In genomic region chr17:29551019-29551418, GRCm38 (mm10) we compare ENCODE assay signal across 9 mouse cellular contexts. TPM values are rescaled to one million over a fixed set of nuclear protein-coding genes. Genes with fewer than 3 reads are reported as not detected.
DNase-seq lines count a peak whose midpoint lies in the region; ATAC-seq lines count a peak whose summit lies in the region.
"Had no signal": no experiment of that assay in that cellular context is flagged by ENCODE, and none has a peak within 500 bp of the region (broad histone marks: within the 10 kb centered on the region; RNA-seq: fewer than 3 reads in every experiment).

No protein-coding gene starts in this region.

- peaks cover 25% of the 10 kb centered on the region for H3K4me1 ChIP-seq in forebrain, embryonic 10.5 days
- peaks cover 4% of the 10 kb centered on the region; the same call in 1 of the 2 replicates for H3K4me1 ChIP-seq in forebrain, embryonic 11.5 days (replicated peaks; ENCODE audit: control insufficient read depth, insufficient read depth, low read length)
- H3K4me1 ChIP-seq in hindbrain, embryonic 14.5 days (replicated peaks; ENCODE audit: control insufficient read depth, insufficient read depth, low read length) = peaks cover 13% of the 10 kb centered on the region
- peaks cover 16% of the 10 kb centered on the region for H3K4me1 ChIP-seq in midbrain, embryonic 15.5 days

- H3K4me2 ChIP-seq in forebrain, embryonic 11.5 days (ENCODE audit: low read depth, low read length, severe bottlenecking) = no peak overlapping the region
- peak overlapping the region; percentile 98 for H3K4me2 ChIP-seq in hindbrain, embryonic 14.5 days (replicated peaks)
- peak overlapping the region; percentile 79 for H3K4me2 ChIP-seq in midbrain, embryonic 15.5 days

- H3K4me3 ChIP-seq in forebrain, embryonic 10.5 days = peak overlapping the region; percentile 99
- H3K4me3 ChIP-seq in forebrain, embryonic 11.5 days (ENCODE audit: low read depth, low read length) = no peak overlapping the region
- 0 out of 2 replicates have a peak overlapping the region, but pooled peaks have one; percentile 97 for H3K4me3 ChIP-seq in hindbrain, embryonic 14.5 days (replicated peaks; ENCODE audit: low read length)
- H3K4me3 ChIP-seq in midbrain, embryonic 15.5 days = no peak overlapping the region

- WGBS in forebrain, embryonic 10.5 days = 65% methylated on average over 6 of the region's 6 CpGs
- 65% methylated on average over 6 of the region's 6 CpGs for WGBS in forebrain, embryonic 11.5 days
- 68% methylated on average over 6 of the region's 6 CpGs for WGBS in hindbrain, embryonic 14.5 days
- 63% methylated on average over 6 of the region's 6 CpGs for WGBS in midbrain, embryonic 15.5 days

- no peaks in the 10 kb centered on the region for H3K27me3 ChIP-seq in forebrain, embryonic 10.5 days (ENCODE audit: poor library complexity, severe bottlenecking)
- H3K27me3 ChIP-seq in forebrain, embryonic 11.5 days (ENCODE audit: control insufficient read depth, insufficient read depth, low read length) = no peaks in the 10 kb centered on the region
- H3K27me3 ChIP-seq in hindbrain, embryonic 14.5 days (ENCODE audit: control insufficient read depth, insufficient read depth, low read length) = no peaks in the 10 kb centered on the region
- H3K27me3 ChIP-seq in midbrain, embryonic 15.5 days (replicated peaks) = no peaks in the 10 kb centered on the region

- no peak overlapping the region for H3K9ac ChIP-seq in forebrain, embryonic 11.5 days (ENCODE audit: low read length)
- H3K9ac ChIP-seq in hindbrain, embryonic 14.5 days = no peak overlapping the region
- no peak overlapping the region; the same call in 1 of the 2 replicates for H3K9ac ChIP-seq in midbrain, embryonic 15.5 days

- DNase-seq in forebrain, embryonic 10.5 days (ENCODE audit: extremely low spot score, low spot score) = no peak
- no peak for DNase-seq in forebrain, embryonic 11.5 days (ENCODE audit: low spot score)
- peak; percentile 8 for DNase-seq in B cell, adult 2 months
- no peak for DNase-seq in hindbrain, embryonic 14.5 days (ENCODE audit: low spot score)
- DNase-seq in retina, embryonic 14.5 days (ENCODE audit: low spot score) = no peak
- no peak for DNase-seq in layer of hippocampus, postnatal 25 days (ENCODE audit: extremely low spot score in 1 of 2, low spot score in 1 of 2)
- no peak for DNase-seq in adrenal gland, postnatal 10 days

- H3K9me3 ChIP-seq in forebrain, embryonic 10.5 days = no peaks in the 10 kb centered on the region
- no peaks in the 10 kb centered on the region for H3K9me3 ChIP-seq in forebrain, embryonic 11.5 days (ENCODE audit: control insufficient read depth, low read length)
- H3K9me3 ChIP-seq in hindbrain, embryonic 14.5 days (ENCODE audit: control insufficient read depth, low read length) = no peaks in the 10 kb centered on the region
- H3K9me3 ChIP-seq in midbrain, embryonic 15.5 days = no peaks in the 10 kb centered on the region

- no peak overlapping the region for H3K27ac ChIP-seq in forebrain, embryonic 10.5 days
- H3K27ac ChIP-seq in forebrain, embryonic 11.5 days (ENCODE audit: low read depth, low read length) = no peak overlapping the region
- no peak overlapping the region for H3K27ac ChIP-seq in hindbrain, embryonic 14.5 days
- no peak overlapping the region for H3K27ac ChIP-seq in midbrain, embryonic 15.5 days

- H3K36me3 ChIP-seq in forebrain, embryonic 10.5 days (replicated peaks) = peaks cover 3% of the 10 kb centered on the region
- H3K36me3 ChIP-seq in forebrain, embryonic 11.5 days (ENCODE audit: control insufficient read depth, insufficient read depth, low read length) = no peaks in the 10 kb centered on the region
- H3K36me3 ChIP-seq in hindbrain, embryonic 14.5 days (replicated peaks; ENCODE audit: control insufficient read depth, insufficient read depth) = no peaks in the 10 kb centered on the region
- no peaks in the 10 kb centered on the region for H3K36me3 ChIP-seq in midbrain, embryonic 15.5 days (replicated peaks)

- ATAC-seq in forebrain, embryonic 11.5 days (replicated peaks; ENCODE audit: low FRiP score) = no peak
- no peak for ATAC-seq in hindbrain, embryonic 14.5 days (ENCODE audit: low FRiP score)
- ATAC-seq in midbrain, embryonic 15.5 days (replicated peaks) = no peak

RNA-seq across cellular contexts. Expression of gene Tmem217, which starts 1.2 kb away (rescaled TPM):
- 1.0 and 1.2 TPM in 2 replicates for polyA plus RNA-seq in forebrain, embryonic 10.5 days (2016; fragmentation: Nextera tagmentation; extraction: Ambion mirVana)
- polyA plus RNA-seq in forebrain, embryonic 11.5 days (2014; fragmentation: Nextera tagmentation; extraction: Ambion mirVana) = 0.55 and 0.71 TPM in 2 replicates
- polyA plus RNA-seq in hindbrain, embryonic 14.5 days (2014; fragmentation: Nextera tagmentation; extraction: Ambion mirVana) = 0.50 and 0.53 TPM in 2 replicates
- polyA plus RNA-seq in midbrain, embryonic 15.5 days (2015; fragmentation: Nextera tagmentation; extraction: Ambion mirVana) = 1.5 and 1.7 TPM in 2 replicates
- total RNA-seq in layer of hippocampus, postnatal 25 days (2021) = under 1 TPM in 1 of 2 experiments, not detected in 1; 0.44 TPM
- total RNA-seq in adrenal gland, postnatal 10 days (2021) = not detected
- polyA plus RNA-seq: C2C12 had no signal

RNA-seq across cellular contexts. Expression of gene Tbc1d22b, which starts 1.4 kb away (rescaled TPM):
- polyA plus RNA-seq in forebrain, embryonic 10.5 days (2016; fragmentation: Nextera tagmentation; extraction: Ambion mirVana) = 18.3 and 19.3 TPM in 2 replicates
- polyA plus RNA-seq in forebrain, embryonic 11.5 days (2014; fragmentation: Nextera tagmentation; extraction: Ambion mirVana) = 20.9 and 21.9 TPM in 2 replicates
- polyA plus RNA-seq in hindbrain, embryonic 14.5 days (2014; fragmentation: Nextera tagmentation; extraction: Ambion mirVana) = 27.8 and 30.5 TPM in 2 replicates
- polyA plus RNA-seq in midbrain, embryonic 15.5 days (2015; fragmentation: Nextera tagmentation; extraction: Ambion mirVana) = 29.9 and 31.0 TPM in 2 replicates
- 10 to 100 TPM; 43.4 to 45.7 TPM for total RNA-seq in layer of hippocampus, postnatal 25 days (2021)
- 10 to 100 TPM; 19.7 to 20.3 TPM for total RNA-seq in adrenal gland, postnatal 10 days (2021)

RNA-seq across cellular contexts. Expression of gene Gm17657, which starts 1.6 kb away (rescaled TPM):
- not detected in 2 replicates for polyA plus RNA-seq in forebrain, embryonic 10.5 days (2016; fragmentation: Nextera tagmentation; extraction: Ambion mirVana)
- polyA plus RNA-seq in forebrain, embryonic 11.5 days (2014; fragmentation: Nextera tagmentation; extraction: Ambion mirVana) = not detected in 2 replicates
- not detected in 2 replicates for polyA plus RNA-seq in hindbrain, embryonic 14.5 days (2014; fragmentation: Nextera tagmentation; extraction: Ambion mirVana)
- polyA plus RNA-seq in midbrain, embryonic 15.5 days (2015; fragmentation: Nextera tagmentation; extraction: Ambion mirVana) = not detected in 2 replicates
- total RNA-seq in layer of hippocampus, postnatal 25 days (2021) = not detected
- not detected for total RNA-seq in adrenal gland, postnatal 10 days (2021)
- polyA plus RNA-seq: C2C12 had no signal

Comparison
In these comparisons a context has a peak if more than half of its experiments do, and no peak if none do; other contexts are left out.
1. H3K4me3 ChIP-seq: peak in forebrain, embryonic 10.5 days (single experiment) and hindbrain, embryonic 14.5 days (single experiment); none in forebrain, embryonic 11.5 days (single experiment) and midbrain, embryonic 15.5 days (single experiment).
2. DNase-seq: peak in B cell, adult 2 months (2 of 2); none in forebrain, embryonic 10.5 days (single experiment), forebrain, embryonic 11.5 days (single experiment), hindbrain, embryonic 14.5 days (single experiment), retina, embryonic 14.5 days (single experiment), layer of hippocampus, postnatal 25 days (0 of 2) and adrenal gland, postnatal 10 days (single experiment).